Mouse (Mus musculus) skeletal muscle tissue, postnatal 0 days (tissue): ENCODE data around the gene Vmn1r181. TPM values are rescaled to one million over a fixed set of nuclear protein-coding genes. Genes with fewer than 3 reads are reported as not detected.

Experiments used
- polyA plus RNA-seq: library from polyadenylated mRNA; unstranded; fragments of >200 nt; fragmentation: Nextera tagmentation; extraction: Ambion mirVana; gene quantifications from 2 replicates; pipeline ENCODE4 v1.2.1, GENCODE M21; 2015

Gene Vmn1r181
- not detected in 2 replicates for polyA plus RNA-seq

DNA sequence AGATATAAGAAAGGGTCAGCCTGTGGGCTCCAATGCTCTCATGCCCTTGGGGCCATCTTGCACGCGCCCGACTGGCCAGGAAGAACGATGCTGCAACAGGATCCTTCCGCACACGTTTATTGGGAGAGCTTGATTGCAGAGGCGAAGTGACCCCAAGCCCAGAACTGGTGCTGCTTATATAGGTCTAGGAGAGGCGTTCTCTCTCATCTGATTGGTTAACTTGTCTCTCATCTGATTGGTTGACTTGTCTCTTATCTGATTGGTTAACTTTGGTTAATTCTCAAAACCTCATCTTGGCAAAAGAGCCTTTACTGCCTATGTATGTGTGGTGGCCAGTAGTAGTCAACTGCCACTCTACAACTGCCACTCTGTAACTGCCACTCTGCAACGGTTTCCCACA lies at the start of gene Vmn1r181:
Gene Vmn1r181 (plus strand): TSS at position 301 of the 400 bp plus-strand sequence.

DNA sequence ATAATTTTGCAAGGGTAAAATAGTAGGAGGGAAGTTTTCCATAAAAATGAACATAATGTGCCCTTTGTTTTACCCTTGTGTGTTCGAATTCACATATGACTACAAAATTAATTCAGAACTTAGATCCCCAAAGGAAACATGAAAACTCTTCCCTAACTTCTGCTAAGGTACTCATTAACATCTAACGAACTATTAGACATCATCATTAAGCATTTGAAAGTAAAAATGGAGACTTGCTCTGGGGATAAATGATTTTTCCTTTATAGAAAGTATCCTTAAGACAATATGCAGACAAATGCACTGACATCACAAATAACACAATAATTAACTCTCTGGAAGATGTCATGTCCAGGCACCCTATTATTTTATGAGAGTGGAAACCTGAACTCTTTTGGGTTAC lies 47.7 kb upstream of the Vmn1r181 start, which contains the start of gene Vmn1r179:
Gene Vmn1r179 (plus strand): TSS at position 301 of the 400 bp plus-strand sequence.

DNA sequence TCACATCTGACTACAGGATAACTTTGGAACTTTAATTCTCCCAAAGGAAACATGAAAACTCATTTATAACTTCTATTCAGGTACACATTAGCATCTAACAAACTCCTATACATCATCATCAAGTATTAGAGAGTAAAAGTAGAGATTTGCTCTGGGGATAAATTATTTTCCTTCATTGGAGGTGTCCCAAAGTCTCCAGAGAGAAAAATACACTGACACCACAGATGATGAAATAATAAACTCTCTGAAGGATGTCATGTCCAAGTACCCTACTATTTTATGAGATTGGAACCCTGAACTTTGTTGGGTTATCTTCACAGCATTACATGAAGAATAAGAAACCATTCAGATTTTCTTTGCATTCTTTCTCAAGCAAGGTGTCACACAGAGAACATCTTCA lies 24.1 kb upstream of the Vmn1r181 start, which contains the start of gene Vmn1r180:
Gene Vmn1r180 (plus strand): TSS at position 301 of the 400 bp plus-strand sequence.

DNA sequence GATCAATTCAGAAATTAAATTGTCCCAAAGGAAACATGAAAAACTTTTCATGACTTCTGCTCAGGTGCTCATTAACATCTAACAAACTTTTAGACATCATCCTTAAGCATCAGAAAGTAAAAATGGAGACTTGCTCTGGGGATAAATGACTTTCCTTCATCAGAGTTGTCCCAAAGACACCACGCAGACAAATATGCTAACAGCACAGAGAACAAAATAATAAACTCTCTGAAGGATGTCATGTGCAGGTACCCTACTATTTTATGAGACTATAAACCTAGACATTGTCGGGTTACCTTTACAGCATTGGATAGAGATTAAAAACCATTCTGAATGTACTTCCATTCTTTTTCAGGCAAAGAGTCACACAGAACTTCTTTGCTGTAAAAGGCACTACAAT lies 27.0 kb downstream of the Vmn1r181 start, which contains the start of gene V1rd19:
Gene V1rd19 (plus strand): TSS at position 301 of the 400 bp plus-strand sequence.

Other genes with a start within 250 kb of the Vmn1r181 start
- not detected in 2 replicates for gene Vmn1r174, start 222.3 kb upstream of the Vmn1r181 start, polyA plus RNA-seq
- not detected in 2 replicates for gene Vmn1r175, start 164.0 kb upstream of the Vmn1r181 start, polyA plus RNA-seq
- not detected in 2 replicates for gene Vmn1r176, start 137.2 kb upstream of the Vmn1r181 start, polyA plus RNA-seq
- gene Vmn1r177, start 108.2 kb upstream of the Vmn1r181 start, polyA plus RNA-seq = not detected in 2 replicates
- not detected in 2 replicates for gene Vmn1r178, start 82.6 kb upstream of the Vmn1r181 start, polyA plus RNA-seq
- not detected in 2 replicates for gene Vmn1r179, start 47.6 kb upstream of the Vmn1r181 start, polyA plus RNA-seq
- gene Vmn1r180, start 24.0 kb upstream of the Vmn1r181 start, polyA plus RNA-seq = not detected in 2 replicates
- not detected in 2 replicates for gene V1rd19, start 27.1 kb downstream of the Vmn1r181 start, polyA plus RNA-seq
- gene Vmn1r183, start 78.6 kb downstream of the Vmn1r181 start, polyA plus RNA-seq = not detected in 2 replicates
- 4.3 and 5.5 TPM in 2 replicates for gene Zfp180, start 107.3 kb downstream of the Vmn1r181 start, polyA plus RNA-seq
- gene Zfp112, start 137.7 kb downstream of the Vmn1r181 start, polyA plus RNA-seq = 3.9 and 4.4 TPM in 2 replicates
- gene Zfp235, start 159.6 kb downstream of the Vmn1r181 start, polyA plus RNA-seq = 6.6 and 7.2 TPM in 2 replicates
- gene Zfp114, start 200.4 kb downstream of the Vmn1r181 start, polyA plus RNA-seq = 0.57 and 0.59 TPM in 2 replicates
- gene Zfp111, start 236.8 kb downstream of the Vmn1r181 start, polyA plus RNA-seq = 2.2 and 2.8 TPM in 2 replicates